Mouse (Mus musculus): ENCODE measurements around the gene Zdhhc6.

DNA sequence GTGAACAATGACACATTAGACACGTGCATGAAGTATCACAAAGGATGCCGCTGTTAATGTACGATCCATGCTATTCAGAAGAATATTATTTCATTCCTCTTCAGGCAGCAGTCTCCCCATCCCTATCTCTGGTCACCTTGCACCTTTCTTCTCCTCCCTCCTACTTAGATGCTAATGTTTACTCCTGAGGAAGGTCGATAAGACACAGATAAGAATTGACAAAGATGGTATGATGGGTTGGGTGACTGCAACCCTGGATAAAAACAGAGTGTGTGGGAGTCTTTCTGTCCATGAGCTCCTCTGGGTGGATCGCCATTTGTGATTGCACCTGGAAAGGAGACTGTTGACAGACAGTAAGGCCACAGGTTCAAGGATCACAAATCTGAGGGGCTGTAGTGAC lies 57.3 kb downstream of the Zdhhc6 start:
- TF ChIP-seq CTCF (IDR thresholded peaks at IDR 0.05; ENCODE audit: low read depth) (no peak), EP300 (optimal IDR thresholded peaks at IDR 0.05) (no peak)

Data from stomach, postnatal 0 days (tissue).